ENCODE assay signal across 20 mouse cellular contexts in genomic region chr8:46270147-46270546, GRCm38 (mm10). TPM values are rescaled to one million over a fixed set of nuclear protein-coding genes. Genes with fewer than 3 reads are reported as not detected.
A peak's percentile ranks its signal among the peaks of the same experiment; 100 is the strongest.
DNase-seq lines count a peak whose midpoint lies in the region; ATAC-seq and TF ChIP-seq lines count a peak whose summit lies in the region.
"Had no signal": no experiment of that assay in that cellular context is flagged by ENCODE, and none has a peak within 500 bp of the region (broad histone marks: within the 10 kb centered on the region; RNA-seq: fewer than 3 reads in every experiment).

No protein-coding gene starts in this region.

- H3K27me3 ChIP-seq in forebrain, embryonic 16.5 days (replicated peaks; ENCODE audit: control insufficient read depth, insufficient read depth, low read length) = no peaks in the 10 kb centered on the region
- no peaks in the 10 kb centered on the region for H3K27me3 ChIP-seq in forebrain, postnatal 0 days (ENCODE audit: insufficient read depth, low read length)
- H3K27me3 ChIP-seq in hindbrain, embryonic 11.5 days (ENCODE audit: control insufficient read depth, insufficient read depth, low read length) = peaks cover 3% of the 10 kb centered on the region; the same call in 1 of the 2 replicates
- no peaks in the 10 kb centered on the region for H3K27me3 ChIP-seq in hindbrain, embryonic 13.5 days
- peaks cover 10% of the 10 kb centered on the region; the same call in 1 of the 2 replicates for H3K27me3 ChIP-seq in midbrain, embryonic 13.5 days
- H3K27me3 ChIP-seq in midbrain, postnatal 0 days (ENCODE audit: insufficient read depth, low read length) = no peaks in the 10 kb centered on the region
- H3K27me3 ChIP-seq: CH12.LX; embryonic facial prominence, embryonic 12.5 days; heart, embryonic 15.5 days had no signal

- DNase-seq in forebrain, postnatal 0 days = no peak
- DNase-seq in hindbrain, embryonic 11.5 days (ENCODE audit: low spot score) = no peak
- no peak for DNase-seq in midbrain, postnatal 0 days (ENCODE audit: low spot score)
- peak; percentile 36 for DNase-seq in MN1 (ENCODE audit: low spot score)
- no peak for DNase-seq in cerebellum, postnatal 10 days
- DNase-seq: adrenal gland, adult 2 months; adrenal gland, postnatal 25 days; cerebellum, adult 11 months; cerebellum, adult 8-10 months; gastrocnemius, postnatal 14 days had no signal

- peaks cover 7% of the 10 kb centered on the region for H3K4me1 ChIP-seq in forebrain, embryonic 16.5 days (replicated peaks; ENCODE audit: control insufficient read depth, insufficient read depth, low read length)
- no peaks in the 10 kb centered on the region for H3K4me1 ChIP-seq in forebrain, postnatal 0 days (ENCODE audit: insufficient read depth)
- H3K4me1 ChIP-seq in hindbrain, embryonic 11.5 days (replicated peaks; ENCODE audit: control insufficient read depth, insufficient read depth, low read length) = no peaks in the 10 kb centered on the region
- H3K4me1 ChIP-seq in hindbrain, embryonic 13.5 days (replicated peaks) = peaks cover 17% of the 10 kb centered on the region; the same call in 1 of the 2 replicates
- H3K4me1 ChIP-seq in midbrain, embryonic 13.5 days (replicated peaks) = peaks cover 26% of the 10 kb centered on the region
- no peaks in the 10 kb centered on the region for H3K4me1 ChIP-seq in midbrain, postnatal 0 days (ENCODE audit: insufficient read depth, low read length)
- H3K4me1 ChIP-seq: embryonic facial prominence, embryonic 12.5 days had no signal

- ATAC-seq in forebrain, embryonic 16.5 days = peak; percentile 77; the same call in 1 of the 2 replicates
- no peak for ATAC-seq in forebrain, postnatal 0 days
- peak; percentile 43; the same call in 1 of the 2 replicates for ATAC-seq in hindbrain, embryonic 11.5 days (ENCODE audit: low FRiP score)
- no peak for ATAC-seq in hindbrain, embryonic 13.5 days (ENCODE audit: low FRiP score)
- ATAC-seq in midbrain, embryonic 13.5 days = peak; percentile 72
- no peak for ATAC-seq in midbrain, postnatal 0 days (ENCODE audit: low FRiP score)
- ATAC-seq: intestine, embryonic 16.5 days had no signal

- H3K27ac ChIP-seq in forebrain, embryonic 16.5 days (ENCODE audit: low read length) = no peak overlapping the region
- H3K27ac ChIP-seq in forebrain, postnatal 0 days (ENCODE audit: low read depth, low read length) = no peak overlapping the region
- H3K27ac ChIP-seq in hindbrain, embryonic 11.5 days (ENCODE audit: low read depth, low read length) = no peak overlapping the region
- no peak overlapping the region for H3K27ac ChIP-seq in hindbrain, embryonic 13.5 days
- H3K27ac ChIP-seq in midbrain, embryonic 13.5 days = no peak overlapping the region
- H3K27ac ChIP-seq in midbrain, postnatal 0 days (ENCODE audit: low read depth, low read length) = no peak overlapping the region
- H3K27ac ChIP-seq: embryonic facial prominence, embryonic 12.5 days; heart, embryonic 15.5 days; hindbrain, embryonic 14.5 days had no signal

- 21% methylated on average over 3 of the region's 3 CpGs for WGBS in forebrain, embryonic 16.5 days
- 29% methylated on average over 3 of the region's 3 CpGs for WGBS in forebrain, postnatal 0 days
- 37% methylated on average over 3 of the region's 3 CpGs for WGBS in hindbrain, embryonic 11.5 days
- 34% methylated on average over 3 of the region's 3 CpGs for WGBS in hindbrain, embryonic 13.5 days
- 25% methylated on average over 3 of the region's 3 CpGs for WGBS in midbrain, embryonic 13.5 days
- WGBS in midbrain, postnatal 0 days = 41% methylated on average over 3 of the region's 3 CpGs

- H3K36me3 ChIP-seq in forebrain, embryonic 16.5 days (ENCODE audit: control insufficient read depth, insufficient read depth) = no peaks in the 10 kb centered on the region
- no peaks in the 10 kb centered on the region for H3K36me3 ChIP-seq in forebrain, postnatal 0 days (ENCODE audit: insufficient read depth)
- no peaks in the 10 kb centered on the region for H3K36me3 ChIP-seq in hindbrain, embryonic 11.5 days (ENCODE audit: control insufficient read depth, insufficient read depth, low read length)
- no peaks in the 10 kb centered on the region for H3K36me3 ChIP-seq in hindbrain, embryonic 13.5 days
- H3K36me3 ChIP-seq in midbrain, embryonic 13.5 days = no peaks in the 10 kb centered on the region
- H3K36me3 ChIP-seq in midbrain, postnatal 0 days (ENCODE audit: insufficient read depth, low read length) = no peaks in the 10 kb centered on the region
- H3K36me3 ChIP-seq: embryonic facial prominence, embryonic 12.5 days; heart, embryonic 15.5 days had no signal

- H3K4me3 ChIP-seq in forebrain, embryonic 16.5 days (replicated peaks; ENCODE audit: low read length) = no peak overlapping the region
- no peak overlapping the region for H3K4me3 ChIP-seq in forebrain, postnatal 0 days (ENCODE audit: low read depth, low read length)
- no peak overlapping the region for H3K4me3 ChIP-seq in hindbrain, embryonic 11.5 days (ENCODE audit: low read depth, low read length)
- H3K4me3 ChIP-seq in hindbrain, embryonic 13.5 days = no peak overlapping the region
- no peak overlapping the region for H3K4me3 ChIP-seq in midbrain, embryonic 13.5 days (replicated peaks)
- no peak overlapping the region for H3K4me3 ChIP-seq in midbrain, postnatal 0 days (ENCODE audit: low read depth, low read length)
- H3K4me3 ChIP-seq: embryonic facial prominence, embryonic 12.5 days; heart, embryonic 15.5 days had no signal

- H3K9ac ChIP-seq in forebrain, embryonic 16.5 days (replicated peaks; ENCODE audit: low read depth, low read length) = no peak overlapping the region
- no peak overlapping the region for H3K9ac ChIP-seq in forebrain, postnatal 0 days
- no peak overlapping the region for H3K9ac ChIP-seq in hindbrain, embryonic 11.5 days (ENCODE audit: low read depth, low read length)
- H3K9ac ChIP-seq in hindbrain, embryonic 13.5 days = no peak overlapping the region
- H3K9ac ChIP-seq in midbrain, embryonic 13.5 days (replicated peaks) = no peak overlapping the region
- H3K9ac ChIP-seq in midbrain, postnatal 0 days (replicated peaks; ENCODE audit: low read length, poor library complexity, severe bottlenecking) = no peak overlapping the region
- H3K9ac ChIP-seq: embryonic facial prominence, embryonic 12.5 days; heart, embryonic 15.5 days; hindbrain, embryonic 14.5 days had no signal

- no peak overlapping the region for H3K4me2 ChIP-seq in forebrain, embryonic 16.5 days (ENCODE audit: low read length)
- no peak overlapping the region for H3K4me2 ChIP-seq in forebrain, postnatal 0 days (ENCODE audit: low read depth)
- H3K4me2 ChIP-seq in hindbrain, embryonic 11.5 days (replicated peaks; ENCODE audit: low read depth, low read length) = no peak overlapping the region
- no peak overlapping the region for H3K4me2 ChIP-seq in hindbrain, embryonic 13.5 days
- H3K4me2 ChIP-seq in midbrain, embryonic 13.5 days (replicated peaks) = no peak overlapping the region
- no peak overlapping the region for H3K4me2 ChIP-seq in midbrain, postnatal 0 days (ENCODE audit: low read depth, low read length, poor library complexity, severe bottlenecking)
- H3K4me2 ChIP-seq: embryonic facial prominence, embryonic 12.5 days; hindbrain, embryonic 14.5 days had no signal

- no peaks in the 10 kb centered on the region for H3K9me3 ChIP-seq in forebrain, embryonic 16.5 days (ENCODE audit: control insufficient read depth, low read length)
- no peaks in the 10 kb centered on the region for H3K9me3 ChIP-seq in forebrain, postnatal 0 days (ENCODE audit: low read length)
- H3K9me3 ChIP-seq in hindbrain, embryonic 11.5 days (ENCODE audit: control insufficient read depth, low read length) = no peaks in the 10 kb centered on the region
- H3K9me3 ChIP-seq in hindbrain, embryonic 13.5 days = no peaks in the 10 kb centered on the region
- no peaks in the 10 kb centered on the region for H3K9me3 ChIP-seq in midbrain, embryonic 13.5 days
- no peaks in the 10 kb centered on the region for H3K9me3 ChIP-seq in midbrain, postnatal 0 days (ENCODE audit: low read length)
- H3K9me3 ChIP-seq: embryonic facial prominence, embryonic 12.5 days; heart, embryonic 15.5 days had no signal

- TF ChIP-seq CTCF in forebrain, postnatal 0 days (IDR thresholded peaks at IDR 0.05; ENCODE audit: low read depth) = no peak
- TF ChIP-seq CTCF in midbrain, postnatal 0 days (IDR thresholded peaks at IDR 0.05) = no peak

RNA-seq across cellular contexts. Expression of gene Helt, which starts 24.3 kb away (rescaled TPM):
- polyA plus RNA-seq in forebrain, embryonic 16.5 days (2015; fragmentation: Nextera tagmentation; extraction: Ambion mirVana) = 3.4 and 7.3 TPM in 2 replicates
- 0.90 and 0.92 TPM in 2 replicates for total RNA-seq in forebrain, postnatal 0 days (2014; rRNA removed)
- 0.81 and 1.4 TPM in 2 replicates for polyA plus RNA-seq in forebrain, postnatal 0 days (2015; fragmentation: Nextera tagmentation; extraction: Ambion mirVana)
- polyA plus RNA-seq in hindbrain, embryonic 11.5 days (2014; fragmentation: Nextera tagmentation; extraction: Ambion mirVana) = 0.60 and 1.1 TPM in 2 replicates
- polyA plus RNA-seq in hindbrain, embryonic 13.5 days (2015; fragmentation: Nextera tagmentation; extraction: Ambion mirVana) = 1.8 and 1.9 TPM in 2 replicates
- polyA plus RNA-seq in midbrain, embryonic 13.5 days (2015; fragmentation: Nextera tagmentation; extraction: Ambion mirVana) = 27.1 and 38.4 TPM in 2 replicates
- 0.27 TPM in 1 of 2 replicates, not detected in the other for total RNA-seq in midbrain, postnatal 0 days (2014; rRNA removed)
- polyA plus RNA-seq in midbrain, postnatal 0 days (2015; fragmentation: Nextera tagmentation; extraction: Ambion mirVana) = 0.26 and 0.28 TPM in 2 replicates
- total RNA-seq: adrenal gland, adult 2 months; adrenal gland, postnatal 25 days; CH12.LX had no signal
- polyA plus RNA-seq: gonadal fat pad, adult 2 months; heart, embryonic 15.5 days; hindbrain, embryonic 14.5 days; intestine, embryonic 16.5 days; kidney, adult 2 months had no signal

RNA-seq across cellular contexts. Expression of gene Slc25a4, which starts 59.1 kb away (rescaled TPM):
- polyA plus RNA-seq in forebrain, embryonic 16.5 days (2015; fragmentation: Nextera tagmentation; extraction: Ambion mirVana) = 679 and 710 TPM in 2 replicates
- 925 and 1,077 TPM in 2 replicates for total RNA-seq in forebrain, postnatal 0 days (2014; rRNA removed)
- polyA plus RNA-seq in forebrain, postnatal 0 days (2015; fragmentation: Nextera tagmentation; extraction: Ambion mirVana) = 945 and 997 TPM in 2 replicates
- 486 and 529 TPM in 2 replicates for polyA plus RNA-seq in hindbrain, embryonic 11.5 days (2014; fragmentation: Nextera tagmentation; extraction: Ambion mirVana)
- 799 and 807 TPM in 2 replicates for polyA plus RNA-seq in hindbrain, embryonic 13.5 days (2015; fragmentation: Nextera tagmentation; extraction: Ambion mirVana)
- 693 and 718 TPM in 2 replicates for polyA plus RNA-seq in midbrain, embryonic 13.5 days (2015; fragmentation: Nextera tagmentation; extraction: Ambion mirVana)
- total RNA-seq in midbrain, postnatal 0 days (2014; rRNA removed) = 1,005 and 1,051 TPM in 2 replicates
- polyA plus RNA-seq in midbrain, postnatal 0 days (2015; fragmentation: Nextera tagmentation; extraction: Ambion mirVana) = 1,140 and 1,170 TPM in 2 replicates

Comparison
In these comparisons a context has a peak if more than half of its experiments do, and no peak if none do; other contexts are left out.
1. ATAC-seq: peak in forebrain, embryonic 16.5 days (single experiment), hindbrain, embryonic 11.5 days (single experiment) and midbrain, embryonic 13.5 days (single experiment); none in forebrain, postnatal 0 days (single experiment), hindbrain, embryonic 13.5 days (single experiment) and midbrain, postnatal 0 days (single experiment).